Mouse (Mus musculus): ENCODE measurements at regions not wholly inside any gene's neighbourhood (a gene's known extent, or its start where the extent isn't known, plus 50 kb on each side); places are given as distances from the start of the nearest gene placed in this dataset.
"Not testable (repeated sequence)": the region's sequence is repeated elsewhere in the genome, so short reads cannot be mapped to it uniquely, and the experiment has no call there.

DNA sequence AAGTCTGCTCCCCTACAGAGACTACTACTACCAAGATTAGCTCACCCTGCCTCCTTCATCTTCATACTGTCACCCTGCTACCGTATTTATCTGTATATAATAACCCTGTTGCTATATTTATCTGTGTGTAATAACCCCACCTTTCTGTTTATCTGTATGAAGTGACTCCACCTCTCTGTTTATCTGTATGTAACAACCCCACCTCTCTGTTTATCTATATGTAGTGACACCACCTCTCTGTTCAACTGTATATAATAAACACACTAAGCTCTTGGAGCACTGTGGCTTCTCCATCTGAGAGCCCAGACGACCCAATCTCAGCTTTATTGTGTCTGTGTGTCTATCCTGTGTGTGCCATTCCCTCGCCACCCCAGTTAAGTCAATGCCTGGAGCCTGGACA lies 154.7 kb downstream of the Katnal1 start:
- DNase-seq, result no peak

DNA sequence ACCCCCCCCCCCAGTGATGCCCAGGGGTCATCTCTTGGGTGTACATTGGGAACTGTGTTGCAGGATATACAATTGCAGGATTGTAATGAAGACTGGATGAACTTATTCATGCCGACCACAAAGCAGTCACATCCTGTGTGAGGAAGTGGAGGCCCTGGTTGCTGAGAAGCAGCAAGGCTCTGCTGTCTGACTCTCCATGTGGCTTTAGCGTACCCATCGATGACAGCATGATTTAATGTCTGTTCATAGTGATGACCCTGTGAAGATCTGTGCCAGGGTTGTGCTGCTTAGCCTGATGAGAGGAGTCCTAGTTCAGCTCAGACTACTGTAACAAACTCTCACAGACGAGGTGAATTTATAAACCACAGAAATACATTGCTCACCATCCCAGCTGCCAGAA lies 159.7 kb downstream of the Katnal1 start:
- DNase-seq, result no peak

DNA sequence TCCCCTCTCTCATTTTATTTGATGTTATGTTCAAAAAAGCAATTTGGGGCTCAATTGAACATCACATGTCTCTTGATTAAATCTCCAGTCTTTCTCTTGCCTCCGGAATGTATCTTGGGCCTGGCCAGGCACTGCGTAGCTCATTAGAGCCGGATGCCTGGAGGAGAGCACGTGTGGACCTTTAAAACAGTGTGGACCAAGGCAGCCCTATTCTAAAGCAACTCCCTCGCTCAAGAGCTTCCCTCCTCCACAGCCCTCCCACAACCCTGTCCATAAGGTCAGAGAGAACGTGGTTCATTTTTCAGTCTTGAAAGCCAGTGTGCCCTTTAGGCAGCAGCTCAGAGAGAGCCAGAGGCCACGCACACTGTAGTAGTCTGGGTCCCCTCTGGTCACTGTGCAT lies 160.8 kb downstream of the Katnal1 start:
- no peak for DNase-seq

DNA sequence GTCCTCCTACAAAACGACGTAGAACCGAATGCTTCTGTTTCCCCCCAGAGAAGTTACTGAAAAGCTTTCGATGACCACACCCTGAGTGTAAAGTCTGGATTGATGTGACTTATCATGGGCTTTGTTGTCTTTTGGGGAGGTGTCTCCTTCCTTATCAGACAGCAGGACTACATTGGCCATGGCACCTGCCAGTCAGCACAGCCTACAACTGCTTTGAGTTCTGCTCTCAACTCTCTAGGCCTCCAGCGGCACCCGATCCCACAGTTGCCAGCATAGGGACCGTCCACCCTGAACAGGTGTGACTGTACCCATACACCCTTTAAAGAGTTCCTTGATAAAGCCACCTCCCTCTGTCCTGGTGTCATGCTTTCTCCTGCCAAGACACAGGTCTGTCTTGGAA lies 163.1 kb downstream of the Katnal1 start:
- DNase-seq, result no peak

DNA sequence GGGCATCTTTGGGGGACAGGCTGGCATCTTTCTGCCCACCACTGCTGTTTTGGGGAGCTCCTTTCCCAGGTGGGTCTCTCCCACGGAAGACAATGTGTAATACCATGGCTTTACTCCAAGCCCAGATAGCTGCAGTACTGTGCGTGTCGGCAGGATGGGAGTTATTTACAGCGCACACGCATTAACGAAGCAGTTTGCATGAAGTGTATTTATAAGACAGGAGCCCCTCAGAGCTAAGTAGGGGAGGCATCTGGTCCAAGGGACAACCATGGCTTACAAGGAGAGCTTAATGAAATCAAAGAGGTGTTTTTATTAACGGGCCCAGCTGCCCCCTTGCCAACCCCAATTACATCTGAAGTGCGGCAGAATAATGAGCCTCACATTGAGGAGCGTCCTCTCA lies 169.0 kb downstream of the Katnal1 start:
- DNase-seq, result no peak

DNA sequence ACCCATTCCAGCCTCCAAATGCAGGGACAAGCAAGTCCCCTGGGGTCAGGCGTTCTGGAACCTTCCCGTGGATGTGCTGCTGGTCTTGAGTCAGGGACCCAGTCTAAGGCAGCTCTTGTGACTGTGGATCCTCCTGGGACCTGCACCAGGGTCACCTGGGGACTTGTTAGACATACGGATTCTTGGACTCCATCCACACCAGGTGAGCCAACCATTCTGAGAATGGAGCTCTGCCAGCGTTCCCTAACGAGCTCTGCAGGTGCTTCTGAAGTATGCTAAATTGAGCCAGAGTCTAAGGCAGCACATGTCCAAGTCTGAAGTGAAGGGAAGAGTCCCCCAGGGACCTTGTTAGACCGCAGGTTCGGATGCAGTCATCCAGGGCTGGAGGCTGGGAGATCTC lies 170.3 kb downstream of the Katnal1 start:
- DNase-seq, result no peak

- no peak for DNase-seq
Measured at GRCm38 (mm10) chr5:148757715-148758114, 171.4 kb downstream of the Katnal1 start.

DNA sequence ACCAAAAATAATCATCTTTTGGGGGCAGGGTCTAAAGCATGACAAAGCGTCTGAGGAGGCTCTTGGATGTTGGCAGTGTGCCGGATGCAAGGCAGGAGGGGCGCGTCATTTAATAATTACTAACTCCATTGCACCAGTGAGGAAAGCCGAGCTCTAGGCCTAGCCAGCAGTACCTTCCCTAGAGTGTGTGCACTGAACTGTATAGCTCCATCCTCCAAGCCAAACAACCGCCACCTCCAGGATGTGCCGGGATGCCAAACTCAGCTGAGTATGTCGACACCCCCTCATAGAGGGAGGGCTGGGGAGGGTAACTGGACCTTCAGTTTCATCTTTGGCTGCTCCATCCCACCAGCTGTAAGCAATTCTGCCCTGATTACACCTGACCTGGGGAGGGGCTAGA lies 171.9 kb downstream of the Katnal1 start:
- no peak for DNase-seq

- DNase-seq, result peak; percentile 39
Measured at GRCm38 (mm10) chr5:148756246-148756930, 172.7 kb downstream of the Katnal1 start.

- DNase-seq, result no peak
Measured at GRCm38 (mm10) chr5:148755807-148756206, 173.3 kb downstream of the Katnal1 start.

DNA sequence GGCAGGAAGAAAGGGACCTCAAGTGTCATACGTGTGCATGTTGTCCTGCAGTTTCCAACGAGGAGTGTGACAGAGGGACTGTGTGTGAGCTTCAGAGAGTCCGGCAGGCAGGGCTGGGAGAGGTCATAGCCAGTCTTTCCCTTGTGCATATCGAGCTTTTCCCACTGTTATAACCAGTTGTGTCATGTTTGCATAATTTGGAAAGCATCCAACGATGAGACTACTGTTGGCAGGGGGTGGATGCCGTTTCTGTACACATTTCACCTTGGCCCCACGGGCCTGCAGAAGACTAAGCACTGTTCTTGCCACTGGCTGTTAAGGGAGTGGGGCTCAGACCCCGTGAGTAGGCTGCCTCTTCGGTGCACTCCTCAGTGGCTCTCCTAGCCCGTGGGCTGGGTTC lies 174.2 kb downstream of the Katnal1 start:
- no peak for DNase-seq

DNA sequence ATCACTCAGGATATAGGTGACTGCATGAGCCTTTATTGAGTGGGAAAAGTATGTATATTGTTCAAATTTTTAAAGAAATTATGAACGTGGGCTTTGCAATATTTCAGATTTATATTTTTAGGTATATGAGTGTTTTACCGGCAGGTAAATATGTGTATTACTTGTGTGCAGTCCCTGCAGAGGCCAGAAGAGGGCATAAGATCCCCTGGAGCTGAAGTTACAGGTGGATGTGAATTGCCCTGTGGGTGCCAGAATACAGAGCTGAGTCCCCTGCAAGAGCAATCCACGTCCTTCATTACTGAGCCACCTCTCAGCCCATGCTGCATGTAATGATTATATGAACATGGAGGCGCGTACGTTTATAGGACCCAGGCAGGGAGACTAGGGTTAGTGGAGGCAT lies 174.8 kb downstream of the Katnal1 start:
- DNase-seq, result no peak

DNA sequence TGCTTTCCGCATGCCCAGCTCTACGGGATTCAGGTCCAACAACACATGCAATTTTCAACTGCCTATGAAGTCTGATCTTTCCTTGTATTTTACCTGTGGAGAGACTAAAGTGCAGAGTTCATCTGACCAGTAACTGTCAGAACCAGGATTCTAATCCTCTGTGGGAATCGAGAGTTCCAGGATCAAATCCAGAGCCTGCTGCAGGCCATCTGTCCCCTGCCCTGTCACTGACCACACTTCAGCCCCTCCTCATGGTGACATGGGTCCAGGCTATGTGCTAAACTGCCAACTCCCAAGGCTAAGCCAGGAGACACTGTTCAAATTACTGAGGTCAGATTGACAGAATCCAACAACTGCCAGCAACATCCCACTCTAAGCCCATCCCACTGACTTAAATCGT lies 175.7 kb downstream of the Katnal1 start:
- no peak for DNase-seq

- no peak for DNase-seq
Measured at GRCm38 (mm10) chr5:148751980-148752379, 177.1 kb downstream of the Katnal1 start.

DNA sequence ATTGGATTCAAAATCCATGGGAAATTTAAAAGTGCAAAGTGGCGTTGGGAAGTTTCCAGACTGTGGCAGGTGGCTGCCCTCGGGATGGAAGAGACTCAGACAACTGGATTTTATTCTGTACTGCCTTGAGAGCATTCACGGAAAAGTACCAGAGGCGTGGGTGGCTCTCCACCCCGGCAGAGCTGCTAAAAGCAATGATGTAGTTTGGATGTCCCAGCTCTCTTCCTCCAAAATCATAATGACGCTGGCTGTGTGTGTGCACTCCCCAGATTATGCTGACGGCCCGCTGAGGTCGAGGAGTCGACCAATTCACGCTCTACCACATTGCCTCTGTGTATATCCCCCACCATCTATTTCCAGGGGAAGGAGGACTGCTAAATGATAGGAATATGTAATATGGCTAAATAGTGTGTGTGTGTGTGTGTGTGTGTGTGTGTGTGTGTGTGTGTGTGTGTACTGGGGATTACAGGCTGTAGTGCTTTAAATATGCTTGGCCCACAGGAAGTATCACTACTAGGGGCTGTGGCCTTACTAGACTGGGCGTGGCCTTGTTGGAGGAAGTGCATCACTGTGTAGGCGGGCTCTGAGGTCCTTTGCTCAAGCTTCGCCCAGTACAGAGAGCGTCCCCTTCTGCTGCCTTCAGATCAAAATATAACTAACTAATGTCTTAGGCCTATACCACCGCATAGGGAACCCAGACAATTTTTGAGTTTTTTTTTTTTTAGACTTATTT lies 179.0 kb downstream of the Katnal1 start:
- no peak for DNase-seq

- peak; percentile 31 for DNase-seq
Measured at GRCm38 (mm10) chr5:148747972-148748764, 181.0 kb downstream of the Katnal1 start.

DNA sequence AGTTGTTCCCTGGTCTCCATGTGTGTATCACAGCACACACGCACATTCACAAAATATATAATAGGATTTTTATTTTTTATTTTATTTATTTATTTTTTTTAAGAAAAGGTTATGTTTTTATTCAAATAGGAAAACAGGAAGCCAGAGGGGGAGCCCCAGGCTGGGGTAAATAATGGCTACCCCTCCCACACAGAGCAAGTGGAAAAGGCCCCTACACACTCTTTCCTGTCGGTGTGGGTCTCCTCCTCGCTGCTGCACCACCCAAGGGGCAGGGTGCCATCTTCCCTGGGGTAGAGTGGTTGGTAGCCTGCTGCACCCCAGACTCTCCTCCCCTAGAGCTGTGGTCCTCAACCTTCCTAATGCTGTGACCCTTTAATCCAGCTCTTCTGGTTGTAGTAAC lies 181.6 kb downstream of the Katnal1 start:
- no peak for DNase-seq

GRCm38 (mm10) chr5:148746726-148747125 lies 182.4 kb downstream of the Katnal1 start:
- not testable (repeated sequence) for DNase-seq

DNA sequence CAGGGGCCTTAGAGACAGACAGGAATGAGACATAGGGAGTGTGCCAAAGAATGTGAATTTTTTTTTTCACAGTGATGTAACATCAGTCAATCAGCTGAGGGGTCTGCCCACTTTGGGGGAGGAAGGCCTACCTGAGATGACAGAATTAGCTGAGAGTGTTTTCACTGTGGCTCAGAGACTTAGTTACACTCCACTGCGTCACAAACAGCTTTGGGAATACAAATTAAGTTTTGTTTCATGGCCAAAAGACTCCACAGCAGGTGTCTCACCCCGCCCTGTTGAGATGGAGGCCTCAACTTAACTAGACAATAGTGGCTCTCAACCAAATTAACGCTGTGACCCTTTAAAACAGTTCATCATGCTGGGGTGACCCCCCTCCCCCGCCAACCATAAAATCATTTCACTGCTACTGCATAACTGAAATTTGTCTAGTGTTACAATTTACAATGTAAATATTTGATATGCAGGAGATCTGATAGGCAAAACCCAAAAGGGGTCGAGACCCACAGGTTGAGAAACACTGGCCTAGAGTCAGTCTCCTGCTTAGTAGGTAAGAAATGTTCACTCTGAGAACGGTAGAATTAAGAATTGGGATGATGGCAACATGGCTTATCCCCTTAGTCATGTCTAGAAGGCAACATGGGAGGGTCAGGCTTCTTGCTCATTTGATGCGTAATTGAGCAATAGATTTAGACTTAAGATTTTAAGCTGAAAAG lies 184.3 kb downstream of the Katnal1 start:
- DNase-seq, result no peak

DNA sequence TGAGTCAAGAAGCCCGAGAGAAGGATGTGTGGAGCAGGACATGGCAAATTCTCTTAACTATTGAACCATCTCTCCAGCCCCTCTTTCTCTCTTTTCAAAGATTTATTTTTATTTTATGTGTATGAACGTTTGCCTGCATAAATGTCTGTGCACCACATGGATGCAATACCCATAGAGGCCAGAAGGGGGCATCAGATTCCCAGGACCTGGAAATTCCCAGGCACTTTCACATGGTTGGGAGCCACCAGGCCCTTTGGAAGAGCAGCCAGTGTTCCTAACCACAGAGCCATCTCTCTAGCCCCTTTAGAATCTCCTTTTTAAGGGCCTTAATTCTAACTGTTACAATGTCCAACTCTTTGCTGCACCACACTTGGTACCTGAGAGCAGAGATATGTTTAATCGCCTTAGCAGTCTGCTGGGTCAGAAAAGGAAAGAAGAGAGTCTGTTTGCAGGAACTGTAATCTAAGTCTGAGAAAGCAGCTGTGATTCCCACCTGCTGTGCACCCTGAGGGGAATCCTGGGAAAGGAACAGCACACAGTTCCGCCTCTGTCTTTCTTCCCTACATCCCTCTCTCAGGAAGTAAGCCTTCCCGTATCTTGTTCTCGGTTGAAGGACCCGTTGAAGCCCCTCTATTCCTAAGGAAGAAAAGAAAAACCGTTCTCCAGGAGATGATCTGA lies 186.8 kb downstream of the Katnal1 start:
- DNase-seq, result no peak

DNA sequence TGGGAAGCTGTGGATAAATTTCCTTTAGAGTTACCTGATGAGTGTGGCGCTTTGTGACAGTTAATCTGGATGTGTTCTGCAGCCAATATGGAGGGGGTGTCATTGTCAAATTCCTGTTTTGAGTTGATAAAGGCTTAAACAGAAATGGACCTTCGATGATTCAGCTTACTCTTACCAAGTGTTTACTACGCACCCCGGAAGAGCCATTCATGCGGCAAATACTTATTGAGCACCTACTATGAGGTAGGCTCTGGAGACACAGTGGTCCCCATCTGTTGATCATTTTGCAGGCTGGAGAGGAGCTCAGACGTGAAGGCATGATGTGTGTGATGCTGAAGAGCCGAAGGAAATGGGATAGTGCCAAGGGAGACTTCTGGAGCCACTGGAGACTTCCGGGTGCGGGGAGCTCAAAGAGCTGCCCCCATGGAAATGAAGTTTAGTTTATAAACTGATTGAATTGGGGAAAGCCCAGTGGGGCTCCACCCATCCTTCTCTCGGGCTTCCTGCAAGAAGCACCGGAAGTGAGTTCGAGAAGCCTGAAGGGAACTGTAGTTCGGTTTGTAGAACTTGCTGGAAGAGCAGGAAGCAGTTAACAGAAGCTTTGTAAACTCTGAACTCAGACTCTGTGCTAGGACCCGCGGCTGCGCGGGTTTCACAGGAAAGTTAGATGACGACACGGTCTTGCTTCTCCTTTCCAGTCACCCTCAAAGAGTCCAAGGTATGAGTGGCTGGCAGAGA lies 187.7 kb downstream of the Katnal1 start:
- DNase-seq, result no peak

Measured in liver (tissue).